Mouse (Mus musculus) lung, postnatal 25 days (tissue): ENCODE data around the gene Nudt21.

Source experiments
- DNase-seq: peaks from one replicate; pipeline ENCODE4 v3.0.0; 2022; ENCODE audit warnings: low spot score

The Nudt21 gene

DNA sequence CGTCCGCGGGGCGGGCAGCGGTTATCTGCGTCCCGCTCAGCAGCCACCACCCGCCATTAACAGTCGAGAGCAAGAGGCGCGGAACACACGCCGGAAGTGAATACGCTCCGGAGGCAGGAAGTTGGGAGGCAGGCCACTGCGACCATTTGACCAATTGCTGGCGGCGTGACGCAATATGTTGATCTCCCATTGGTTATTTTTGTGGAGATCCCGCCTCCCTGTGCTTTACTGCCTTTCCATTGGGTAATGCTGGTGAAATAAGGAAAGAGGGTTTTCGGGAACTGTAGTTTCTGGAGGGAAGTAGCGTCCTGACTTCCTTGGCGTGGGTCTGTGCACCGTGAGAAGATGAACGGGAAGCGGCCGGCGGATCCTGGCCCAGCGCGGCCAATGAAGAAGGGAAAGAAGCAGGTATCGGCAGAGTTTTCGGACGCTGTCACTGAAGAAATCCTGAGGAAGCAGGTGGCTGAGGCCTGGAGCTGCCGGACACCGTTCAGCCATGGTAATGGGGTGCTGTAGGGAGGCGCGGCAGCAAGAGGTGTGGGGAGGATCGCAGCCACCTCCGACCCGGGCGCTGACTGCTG is at the start of gene Nudt21, which contains the start of gene Ogfod1:
Nudt21 (minus strand) TSS at position 88 of the 581 bp plus-strand sequence.
Ogfod1 (plus strand) TSS at position 255 of the 581 bp plus-strand sequence.
- peak; percentile 97 for DNase-seq

DNA sequence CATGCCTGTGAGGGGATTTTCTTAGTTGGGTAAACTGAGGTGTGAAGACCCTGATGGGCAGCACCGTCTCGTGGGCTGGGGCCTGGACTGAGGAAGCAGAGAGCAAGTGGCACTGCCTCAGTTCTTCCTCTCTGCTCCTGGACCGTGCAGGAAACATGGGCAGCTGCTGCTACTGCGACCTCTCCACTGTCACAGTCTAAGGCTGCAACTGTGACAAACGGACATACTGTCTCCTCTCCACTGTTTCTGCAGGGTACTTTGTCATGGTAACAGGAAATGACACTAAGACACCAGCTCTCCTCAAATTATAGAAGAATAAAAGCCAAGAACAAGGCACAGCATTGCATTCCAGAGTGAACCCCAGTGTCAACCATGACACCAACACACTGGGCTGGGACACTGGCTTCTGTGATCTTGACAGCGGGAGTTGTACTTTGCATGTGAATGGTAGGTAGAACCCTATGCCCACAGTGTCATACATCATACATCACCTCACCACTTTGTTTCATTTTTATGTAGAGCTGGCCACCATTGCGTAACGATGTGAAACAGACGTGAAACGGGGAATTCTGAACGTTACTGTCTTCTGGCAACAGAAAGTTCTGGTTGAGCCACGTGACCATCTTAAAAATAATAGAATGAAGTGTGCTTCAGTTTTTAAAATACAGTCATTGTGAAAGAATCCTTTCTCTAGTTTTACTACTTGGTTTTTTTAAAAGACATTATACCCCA is 39.8 kb upstream of the Nudt21 start:
- no peak for DNase-seq

DNA sequence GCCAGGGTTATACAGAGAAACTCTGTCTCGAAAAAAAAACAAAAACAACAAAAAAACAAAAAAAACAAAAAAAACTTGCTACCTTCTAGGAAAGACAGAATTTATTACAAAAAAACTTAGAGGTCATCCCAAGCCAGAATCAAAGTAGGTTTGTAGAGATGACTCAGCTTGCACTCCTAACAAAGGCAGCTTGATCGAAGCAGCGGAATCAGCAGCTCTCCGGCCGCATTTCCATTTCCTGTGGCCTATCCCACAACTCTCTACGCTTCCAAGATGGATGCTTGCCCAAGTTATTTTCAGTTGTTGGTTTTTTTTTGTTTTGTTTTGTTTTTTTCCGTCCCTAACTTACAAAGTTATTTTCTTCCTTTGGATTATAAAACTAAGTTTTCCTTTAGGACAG is 32.0 kb upstream of the Nudt21 start:
- DNase-seq: no peak

DNA sequence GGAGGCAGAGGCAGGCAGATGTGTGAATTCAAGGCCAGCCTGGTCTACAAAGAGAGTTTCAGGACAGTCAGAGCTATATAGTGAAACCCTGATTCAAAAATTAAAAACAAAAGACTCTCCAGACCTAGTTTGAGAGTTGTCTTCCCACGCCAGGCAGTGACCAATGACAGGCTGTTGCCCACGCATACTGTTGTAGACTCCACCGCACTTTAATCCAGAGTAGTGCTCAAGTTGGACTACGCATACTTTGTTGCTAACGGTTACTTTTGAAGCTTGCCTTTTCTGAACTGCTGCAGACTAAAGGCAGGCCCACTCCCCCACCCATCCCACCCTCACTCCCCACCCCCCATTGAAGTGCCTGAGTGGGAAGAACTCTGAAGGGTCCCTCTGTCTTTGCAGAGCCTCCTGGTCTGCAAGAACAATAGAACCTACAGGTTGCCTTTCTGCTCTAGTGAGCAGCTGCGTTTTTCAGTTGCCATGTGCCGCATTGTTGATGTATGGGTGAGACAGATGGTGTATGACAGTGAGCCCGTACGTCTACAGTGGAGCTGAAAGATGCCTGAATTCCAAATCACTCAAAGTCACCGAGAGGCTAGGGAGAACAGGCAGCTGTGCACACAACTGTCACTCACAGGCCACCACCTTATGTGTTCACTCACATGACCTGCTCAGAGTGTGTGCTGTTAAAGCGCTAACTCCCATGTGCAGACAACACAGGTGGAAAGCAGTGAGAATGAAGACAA is 29.5 kb upstream of the Nudt21 start:
- no peak for DNase-seq

DNA sequence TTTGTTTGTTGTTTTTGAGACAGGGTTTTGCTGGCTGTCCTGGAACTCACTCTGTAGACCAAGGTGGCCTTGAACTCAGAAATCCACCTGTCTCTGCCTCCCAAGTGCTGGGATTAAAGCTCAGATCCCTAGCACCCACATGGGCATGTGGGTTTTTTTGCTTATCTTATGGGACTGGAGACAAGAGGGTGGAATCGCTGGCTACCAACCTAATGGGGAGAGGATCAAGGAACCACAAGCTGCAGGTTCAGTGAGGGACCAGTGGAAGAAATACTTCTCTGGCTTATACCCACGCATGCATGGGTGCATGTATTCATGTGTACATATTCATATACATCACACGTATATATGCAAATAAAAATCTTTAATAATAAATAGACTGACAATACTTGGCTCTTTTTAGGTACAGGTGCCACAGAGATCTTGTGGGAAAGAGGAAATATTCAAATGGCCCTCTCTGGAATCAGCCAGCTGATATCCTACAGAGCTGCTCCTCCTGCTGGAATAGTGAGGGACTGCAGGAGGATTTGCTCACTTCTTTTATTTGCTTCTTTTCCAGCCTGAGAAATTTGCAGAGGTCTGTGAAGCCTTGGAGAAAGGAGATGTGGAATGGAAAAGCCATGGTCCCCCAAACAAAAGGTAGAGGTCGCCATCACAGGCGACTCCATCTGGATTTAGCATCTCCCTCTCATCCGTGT is 20.5 kb upstream of the Nudt21 start:
- DNase-seq: peak; percentile 37

DNA sequence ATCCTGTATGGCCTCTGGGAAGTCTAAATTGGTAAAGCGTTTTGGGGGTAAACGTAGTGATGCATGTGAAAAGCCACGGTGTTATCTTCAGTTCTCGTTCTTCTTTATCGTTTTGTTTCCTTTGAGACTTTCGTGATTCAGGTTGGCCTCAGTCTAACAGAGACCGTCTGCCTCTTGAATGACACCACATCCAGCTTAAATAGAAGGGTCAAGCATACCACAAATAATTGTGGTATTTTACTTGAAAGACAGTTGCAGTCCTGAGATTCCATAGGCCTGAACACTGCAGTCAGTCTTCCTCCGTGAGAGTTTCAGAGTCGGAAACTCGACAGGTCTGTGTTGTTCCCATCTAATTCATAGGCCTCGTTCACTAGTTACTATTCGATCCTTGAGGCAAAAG is 15.9 kb upstream of the Nudt21 start:
- DNase-seq: no peak

DNA sequence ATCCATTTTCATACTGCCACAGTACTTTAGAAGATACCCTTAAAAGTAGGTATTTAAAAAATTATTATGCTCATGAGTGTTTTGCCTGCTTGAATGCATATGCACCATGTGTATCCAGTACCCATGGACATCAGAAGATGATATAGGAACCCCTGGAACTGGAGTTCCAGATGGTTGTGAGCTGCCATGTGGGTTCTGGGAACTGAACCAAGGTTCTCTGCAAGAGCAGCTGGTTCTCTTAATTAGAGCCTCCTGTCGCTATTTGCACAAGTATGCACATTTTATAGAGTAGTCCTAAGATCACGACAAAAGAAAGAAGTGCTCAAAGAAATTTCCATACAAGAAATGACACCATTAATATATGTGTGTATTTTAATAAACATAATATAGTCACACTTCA is 11.0 kb upstream of the Nudt21 start:
- DNase-seq: no peak

DNA sequence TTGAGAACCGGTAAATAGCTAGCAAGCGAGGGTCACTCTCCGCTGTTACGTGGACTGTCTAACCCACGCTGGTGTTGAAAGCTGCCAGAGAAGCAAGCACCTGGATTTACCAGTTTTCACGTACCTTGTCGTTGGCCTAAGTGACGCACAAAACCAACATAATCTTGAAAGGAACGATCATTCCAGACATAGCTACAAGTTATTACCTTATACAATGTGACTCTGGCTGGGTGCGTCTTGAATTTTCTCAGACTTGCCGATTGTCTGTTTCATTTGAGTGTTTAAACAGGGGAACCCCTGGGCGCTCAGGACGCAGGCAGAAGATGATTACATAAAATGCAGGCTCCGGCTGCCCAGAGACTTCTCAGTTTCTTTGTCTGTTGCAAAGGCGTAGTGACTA is 975 bp upstream of the Nudt21 start:
- DNase-seq: peak; percentile 38

DNA sequence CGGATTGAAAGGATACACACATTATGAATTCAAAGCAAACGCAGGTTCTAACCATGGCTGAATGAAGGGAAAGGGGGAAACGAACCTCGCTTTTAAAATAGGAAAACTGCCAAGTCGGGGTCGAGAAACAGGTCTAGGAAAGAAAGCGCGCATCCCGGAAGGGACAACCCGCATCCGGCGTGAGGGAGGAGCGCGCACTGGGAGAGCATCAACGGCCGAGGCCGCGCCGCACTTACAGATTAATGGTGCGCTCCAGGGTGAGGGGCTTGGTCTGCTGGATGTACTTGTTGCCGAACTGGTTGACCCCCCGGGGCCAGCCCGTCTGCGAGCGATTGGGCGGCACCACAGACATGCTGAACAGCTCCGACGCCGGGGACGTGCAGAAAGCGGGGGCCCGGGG is 290 bp downstream of the Nudt21 start:
- DNase-seq: peak; percentile 30

DNA sequence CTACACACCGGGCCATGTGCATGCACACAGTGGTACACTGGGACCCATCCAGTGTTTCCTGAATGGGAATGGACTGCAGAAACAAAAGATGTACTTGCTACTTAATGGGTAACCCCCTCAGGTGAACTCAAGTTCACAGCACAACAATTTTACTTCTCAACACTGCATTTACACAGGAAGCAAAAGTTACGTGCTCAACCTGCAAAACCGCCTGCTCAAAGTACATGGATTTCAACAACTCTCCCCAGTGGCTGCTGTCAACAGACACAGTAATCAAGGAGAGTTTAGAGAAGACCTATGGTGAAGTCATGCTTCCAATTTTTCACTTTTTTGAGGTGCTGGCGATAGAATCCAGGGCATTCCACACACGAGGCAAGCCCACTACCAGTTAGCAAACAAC is 1.6 kb downstream of the Nudt21 start:
- DNase-seq: no peak

DNA sequence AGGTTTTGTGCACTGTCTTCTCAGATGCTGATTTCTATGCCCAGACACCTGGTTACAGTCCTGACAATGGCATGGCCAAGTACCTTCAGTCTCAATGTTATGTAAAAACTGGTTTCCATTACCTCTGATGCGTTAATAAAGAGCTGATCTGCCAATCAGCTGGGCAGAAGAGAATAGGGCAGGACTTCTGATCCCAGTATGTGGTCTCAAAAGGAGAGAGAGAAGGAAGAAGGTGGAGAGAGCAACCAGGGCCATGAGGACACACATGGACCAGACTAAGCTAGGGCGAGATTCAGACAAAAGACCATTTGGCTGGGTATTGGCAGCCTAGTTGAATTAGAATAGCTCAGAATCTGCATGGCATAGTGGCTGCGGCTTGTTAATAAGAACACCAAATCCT is 3.2 kb downstream of the Nudt21 start:
- DNase-seq: no peak

DNA sequence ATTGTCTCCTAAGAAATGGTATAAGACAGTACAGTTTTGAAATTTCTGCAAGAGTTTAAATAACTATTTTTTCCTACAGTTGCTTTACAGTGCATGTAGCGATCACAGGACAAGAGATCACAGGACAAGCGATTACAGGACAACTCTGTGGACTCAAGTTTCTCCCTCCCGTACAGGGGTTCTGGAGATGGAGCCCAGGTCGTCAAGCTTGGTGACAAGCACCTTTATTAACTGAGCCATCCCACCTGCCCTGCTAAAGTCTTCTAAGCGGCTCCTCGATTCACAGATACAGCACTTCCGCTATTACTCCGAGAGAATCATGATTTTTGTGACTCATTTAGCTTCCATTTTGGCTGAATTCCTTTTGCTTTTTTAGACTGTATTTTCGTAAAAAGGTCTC is 7.1 kb downstream of the Nudt21 start:
- no peak for DNase-seq

DNA sequence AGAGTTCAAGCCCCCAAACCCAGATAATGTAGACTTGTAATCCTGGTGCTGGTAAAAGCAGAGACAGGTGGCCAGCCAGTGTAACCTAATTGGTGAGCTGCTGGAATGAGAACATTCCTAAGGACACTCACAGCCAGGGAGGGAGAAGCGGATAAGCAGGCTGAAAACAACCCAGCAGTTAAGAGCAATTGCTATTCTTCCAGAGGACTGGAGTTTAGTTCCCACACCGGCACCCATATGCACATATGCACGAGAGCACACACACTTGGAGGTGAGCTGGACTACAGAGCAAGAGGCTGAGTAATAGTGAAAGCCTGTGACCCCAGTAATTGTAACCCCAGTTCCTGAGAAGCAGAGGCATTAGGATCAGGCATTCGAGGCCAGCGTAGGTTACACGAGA is 12.9 kb downstream of the Nudt21 start:
- DNase-seq: no peak

DNA sequence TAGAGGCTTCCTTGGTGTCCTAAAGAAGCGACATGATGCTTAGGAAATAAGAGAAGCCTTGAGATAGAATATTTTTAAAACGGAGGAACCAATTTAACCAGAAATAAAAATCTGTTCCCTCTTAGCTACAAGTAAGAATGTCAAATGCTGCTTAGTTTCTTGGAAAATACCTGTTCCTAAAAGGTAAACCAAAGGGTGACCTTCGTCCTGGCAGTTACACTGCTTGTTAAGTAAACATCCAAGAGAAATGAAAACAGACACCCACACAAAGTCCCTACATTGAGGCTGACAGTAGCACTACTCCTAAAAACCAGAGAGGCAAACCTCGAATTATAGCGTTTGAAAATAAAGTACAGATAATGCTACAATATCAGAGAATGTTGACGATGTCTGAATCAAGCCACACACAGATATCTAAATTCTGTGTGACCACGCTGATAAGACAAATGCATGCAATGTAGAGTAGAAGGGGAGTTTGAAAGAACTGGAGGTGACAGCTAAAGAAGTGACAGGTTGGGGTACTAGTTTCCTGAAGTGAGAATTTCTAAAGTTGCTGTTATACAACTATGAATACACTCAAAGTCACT is 23.7 kb downstream of the Nudt21 start:
- DNase-seq: no peak

DNA sequence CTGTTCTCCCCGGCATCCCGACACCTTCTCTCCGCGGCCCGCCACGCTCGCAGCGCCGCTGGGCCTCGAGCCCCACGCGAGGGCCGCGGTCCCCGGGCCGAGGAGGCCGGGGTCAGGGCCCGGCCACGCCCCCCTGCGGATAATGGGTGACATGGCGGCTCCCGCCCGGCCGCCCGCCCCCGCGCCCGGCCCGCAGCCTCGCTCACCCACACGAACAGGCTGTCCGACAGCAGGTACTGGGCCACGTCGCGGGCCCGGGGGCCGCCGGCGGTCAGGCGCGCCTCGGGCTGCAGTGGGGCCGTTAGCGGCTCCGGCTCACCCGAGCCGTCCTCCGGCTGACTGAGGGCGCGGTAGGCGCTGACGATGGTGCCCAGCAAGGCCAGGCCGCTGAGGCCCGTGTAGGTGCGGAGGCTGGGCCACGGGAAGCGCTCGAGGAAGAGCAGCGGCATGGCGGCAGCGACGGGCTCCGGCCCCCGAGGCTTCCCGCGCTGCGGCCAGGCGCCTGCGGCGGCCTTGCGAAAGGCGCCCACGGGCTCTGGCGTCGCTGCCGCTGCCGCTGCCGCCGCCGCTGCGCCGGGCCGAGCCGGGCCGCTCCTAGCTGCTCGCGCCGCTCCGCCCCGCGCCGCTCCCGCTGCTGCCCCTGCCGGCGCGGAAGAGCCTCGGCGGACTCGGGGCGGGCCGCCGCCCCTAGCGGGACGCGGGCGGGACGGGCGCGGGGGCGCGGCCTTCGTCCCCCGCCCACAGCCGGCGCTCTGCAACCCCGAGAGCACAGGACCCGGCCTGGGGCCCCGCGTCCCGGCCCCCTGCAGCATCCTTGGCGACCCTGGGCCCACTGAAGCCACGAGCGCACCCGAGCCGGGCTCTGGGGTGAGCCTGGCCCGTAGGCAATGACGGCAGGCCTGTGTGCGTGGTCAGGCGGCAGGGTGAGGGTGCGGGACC is 24.5 kb downstream of the Nudt21 start, which contains the start of gene Amfr:
Amfr (minus strand) TSS at position 830 of the 939 bp plus-strand sequence.
- peak; percentile 59 for DNase-seq

DNA sequence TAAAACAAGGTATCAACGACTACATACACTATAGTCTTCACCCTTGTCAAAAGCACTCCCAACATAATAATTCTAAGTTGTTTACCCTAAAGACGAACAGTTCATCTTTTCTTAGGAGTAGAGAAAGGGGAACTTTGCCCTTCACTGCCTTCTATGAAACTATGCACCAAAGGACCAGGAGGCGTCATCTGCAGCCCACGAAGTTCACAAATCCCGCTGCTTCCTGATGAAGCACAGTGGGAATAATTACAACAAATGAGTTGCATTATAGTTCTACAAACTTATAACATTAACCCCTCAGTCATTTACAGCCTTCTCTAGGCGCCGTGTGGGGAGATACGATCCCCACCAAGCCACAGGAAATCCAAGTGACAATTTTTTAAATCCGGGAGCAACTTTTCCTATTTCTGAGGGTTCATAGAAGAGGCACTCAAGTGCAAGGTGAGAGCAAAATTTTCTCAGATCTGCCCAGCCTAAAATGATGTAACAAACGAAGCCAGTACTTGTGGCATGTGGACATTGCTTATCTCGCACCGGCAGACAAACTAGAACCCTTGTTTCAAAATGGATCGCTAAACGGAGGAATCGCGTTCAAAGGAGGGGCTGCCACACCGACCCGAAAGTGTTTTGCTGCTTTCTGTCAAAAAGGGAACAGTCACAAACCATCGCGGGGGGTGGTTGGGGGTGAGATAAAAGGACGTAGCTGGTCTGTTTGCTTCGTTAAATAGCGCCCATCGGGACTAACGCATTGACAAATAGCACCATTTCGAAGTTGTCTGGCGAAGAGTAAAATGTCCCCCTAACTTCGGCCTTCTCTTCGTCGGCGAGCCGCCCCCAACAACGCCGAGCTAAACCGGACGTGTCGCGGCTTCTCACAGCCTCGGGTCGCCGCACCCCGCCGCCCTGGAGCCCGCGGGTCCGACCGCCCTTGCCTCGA is 25.5 kb downstream of the Nudt21 start:
- DNase-seq: no peak

DNA sequence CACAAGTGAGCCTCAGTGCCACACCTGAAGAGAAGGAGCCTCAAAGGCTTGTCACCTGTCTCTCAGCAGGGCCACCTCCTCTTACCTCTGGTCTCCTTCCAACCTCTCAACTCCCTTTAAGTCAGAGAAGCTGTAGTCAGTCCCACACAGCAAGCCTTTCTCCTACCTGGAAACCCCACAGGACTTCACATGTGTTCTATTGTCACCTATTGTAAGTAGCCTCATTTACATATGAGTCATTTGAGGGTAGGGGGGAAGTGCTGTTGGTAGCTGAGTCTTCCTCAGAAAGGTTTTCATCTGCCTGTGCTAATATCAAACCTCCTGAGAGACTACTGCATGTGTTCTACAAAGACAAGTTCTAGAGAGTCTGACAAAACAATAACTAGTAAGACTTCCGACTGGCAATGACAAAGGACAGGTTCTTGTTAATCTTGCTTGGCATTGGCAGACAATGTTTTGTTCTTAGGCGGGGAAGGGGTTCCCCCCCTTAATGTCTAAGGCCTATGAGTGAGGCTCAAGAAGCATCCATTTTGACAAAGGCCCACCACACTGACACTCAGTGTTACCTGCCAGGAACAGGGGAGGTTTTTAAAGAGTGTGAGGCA is 26.6 kb downstream of the Nudt21 start:
- no peak for DNase-seq

DNA sequence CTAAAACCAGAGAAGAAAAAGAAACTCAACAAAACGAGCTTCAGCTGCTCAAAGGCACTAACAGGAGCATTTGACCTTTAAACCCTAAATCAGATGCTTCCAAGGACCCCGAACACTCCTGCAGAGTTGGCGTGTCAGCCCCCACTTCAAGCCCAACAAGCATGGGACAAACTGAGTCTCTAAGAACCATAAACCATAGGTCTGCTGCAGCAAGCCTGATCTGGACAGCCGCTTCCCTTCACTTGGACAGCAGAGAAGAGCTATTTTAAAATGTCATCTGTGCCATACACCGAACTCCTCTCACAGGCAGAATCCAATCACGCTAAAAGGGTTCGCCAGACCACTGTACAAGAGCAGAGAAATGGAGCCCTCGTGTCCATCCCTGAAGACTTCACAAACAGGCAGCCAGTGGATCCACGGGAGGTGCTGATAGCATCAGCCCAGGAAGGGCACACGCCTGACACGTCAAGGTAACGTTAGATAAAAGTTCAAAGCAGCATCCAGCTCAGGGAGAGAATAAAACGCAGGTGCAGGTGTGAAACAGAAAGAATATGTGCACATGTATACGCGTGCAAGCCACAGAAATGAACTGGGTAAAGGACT is 27.5 kb downstream of the Nudt21 start:
- no peak for DNase-seq

DNA sequence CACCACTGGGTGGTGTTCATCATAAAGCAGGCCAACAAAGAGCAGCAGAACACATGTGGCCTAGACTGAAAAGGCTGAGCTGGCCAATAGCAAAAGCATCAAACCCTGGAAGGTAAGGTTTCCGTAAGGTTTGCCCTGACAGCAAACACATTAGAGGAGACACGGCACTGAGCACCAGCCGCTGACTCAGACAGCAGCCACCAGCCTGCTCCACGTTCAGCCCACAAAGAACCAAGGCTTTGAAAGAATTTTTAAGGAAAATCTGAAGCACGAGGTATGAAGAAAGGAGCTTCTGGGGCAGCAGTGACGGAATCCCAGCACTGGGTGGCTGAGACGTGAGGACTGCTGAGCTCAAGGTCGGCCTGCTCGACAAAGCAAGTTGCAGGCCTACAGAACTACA is 32.7 kb downstream of the Nudt21 start:
- no peak for DNase-seq
